Mouse (Mus musculus) layer of hippocampus, adult 9-10 months (tissue): ENCODE measurements at regions not wholly inside any gene's neighbourhood (a gene's known extent, or its start where the extent isn't known, plus 50 kb on each side); places are given as distances from the start of the nearest gene placed in this dataset.
"Not testable (repeated sequence)": the region's sequence is repeated elsewhere in the genome, so short reads cannot be mapped to it uniquely, and the experiment has no call there.

Experiments used
- DNase-seq: peaks from one replicate; pipeline ENCODE4 v3.0.0; 2022; ENCODE audit warnings: low spot score

DNA sequence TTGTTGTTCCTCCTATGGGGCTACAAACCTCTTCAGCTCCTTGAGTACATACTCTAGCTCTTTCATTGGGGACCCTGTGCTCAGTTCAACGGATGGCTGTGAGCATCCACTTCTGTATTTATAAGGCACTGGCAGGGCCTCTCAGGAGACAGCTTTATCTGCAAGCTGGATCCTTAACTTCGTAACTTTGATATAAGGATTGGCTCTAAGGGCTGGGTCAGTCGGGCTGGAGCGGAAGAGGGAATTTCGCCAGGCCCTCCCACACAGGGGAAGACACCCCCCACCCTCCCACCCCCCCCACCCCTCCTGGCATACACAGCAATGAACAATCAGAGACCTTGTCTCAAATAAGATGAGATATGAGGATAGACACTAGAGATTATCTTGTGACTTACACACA lies 304.3 kb upstream of the Chordc1 start:
- no peak for DNase-seq

DNA sequence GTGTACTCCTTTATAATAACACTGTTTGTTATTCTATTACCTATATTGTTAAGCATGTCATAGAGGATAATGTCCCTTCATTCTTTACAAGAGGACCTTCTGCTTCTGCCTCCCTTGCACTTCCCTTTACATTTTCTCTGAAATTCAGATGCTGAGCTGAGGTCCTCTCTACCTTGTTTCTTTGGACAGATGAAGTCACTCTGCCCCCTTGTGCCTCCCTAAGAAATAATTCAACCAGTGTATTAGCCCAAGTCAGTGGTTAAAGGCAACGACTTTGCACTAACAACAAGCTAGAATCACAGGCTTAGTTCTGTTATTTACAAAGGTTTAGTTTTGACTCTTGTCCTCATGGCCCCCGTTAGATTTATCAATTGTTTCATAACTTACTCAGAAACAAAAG lies 289.4 kb upstream of the Chordc1 start:
- peak; percentile 15 for DNase-seq

DNA sequence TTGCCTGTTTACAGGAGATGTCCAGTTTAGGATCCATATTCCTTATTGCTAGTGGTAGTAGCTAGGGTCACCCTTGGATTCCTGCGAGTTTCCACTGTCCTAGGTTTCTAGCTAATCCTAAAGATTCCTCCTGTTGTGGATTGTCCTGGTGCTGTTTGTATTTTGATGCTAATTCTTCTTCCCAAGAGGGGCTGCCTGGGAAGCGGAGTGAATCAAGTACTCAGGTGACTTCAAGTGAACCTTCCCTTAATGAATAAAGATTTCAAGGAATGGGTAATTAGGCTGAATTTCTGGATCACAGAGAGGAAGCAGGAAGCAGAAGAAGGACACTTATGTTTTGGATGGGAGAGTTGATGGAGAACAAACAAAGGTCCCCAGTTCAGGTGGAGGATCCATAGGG lies 250.6 kb upstream of the Chordc1 start:
- no peak for DNase-seq

DNA sequence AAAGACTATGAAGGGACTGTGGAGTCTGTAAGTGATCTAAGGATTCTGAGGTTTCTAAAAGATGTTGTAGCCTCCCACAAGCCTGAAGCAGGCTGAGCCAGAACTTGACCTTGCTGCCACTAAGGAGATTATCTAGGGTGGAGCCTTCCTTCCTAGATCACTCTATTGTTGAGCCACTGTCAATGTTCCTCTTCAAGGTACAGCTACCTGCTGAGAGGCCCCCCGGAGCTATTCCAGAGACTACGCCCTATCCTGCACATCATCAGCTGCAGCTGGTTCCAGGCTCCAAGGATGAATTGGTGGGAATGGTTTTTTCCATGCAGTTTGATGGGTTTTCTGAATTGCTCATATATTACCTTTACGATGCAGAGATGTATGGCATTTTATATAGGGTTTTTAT lies 249.3 kb upstream of the Chordc1 start:
- not testable (repeated sequence) for DNase-seq

DNA sequence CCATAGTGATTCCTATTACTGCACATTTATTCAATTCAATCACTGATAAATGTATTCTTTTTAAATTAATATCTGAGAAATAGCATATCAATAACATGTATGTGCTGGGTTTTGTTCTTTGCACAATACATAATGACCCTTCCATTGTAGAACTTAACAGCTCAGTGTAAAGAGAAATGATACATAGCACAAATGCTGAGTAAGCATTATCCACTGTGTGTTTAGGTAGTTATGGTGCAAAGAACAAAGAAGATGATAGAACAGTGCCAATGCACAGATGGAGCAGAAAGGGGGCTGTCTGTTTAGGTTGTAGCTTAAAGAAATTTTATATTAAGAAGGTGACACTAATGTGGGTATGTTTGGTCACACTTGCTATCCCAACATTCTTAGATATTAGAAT lies 215.0 kb upstream of the Chordc1 start:
- DNase-seq: no peak

DNA sequence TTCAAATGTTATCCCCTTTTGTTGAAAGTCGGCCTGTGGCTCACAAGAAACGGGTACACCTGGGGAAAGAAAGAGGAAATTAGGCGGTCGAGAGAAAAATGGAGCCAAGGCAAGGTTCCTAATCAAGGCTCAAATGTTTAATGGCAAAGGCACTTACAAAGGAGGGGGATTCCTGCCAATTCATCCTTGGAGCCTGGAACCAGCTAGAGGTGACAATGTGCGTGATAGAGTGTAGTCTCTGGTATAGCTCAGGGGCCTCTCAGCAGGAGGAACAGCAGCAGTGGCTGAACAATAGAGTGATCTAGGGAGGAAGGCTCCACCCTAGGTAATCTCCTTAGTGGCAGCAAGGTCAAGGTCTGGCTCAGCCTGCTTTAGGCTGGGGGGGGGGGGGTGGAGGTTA lies 213.5 kb upstream of the Chordc1 start:
- DNase-seq: not testable (repeated sequence)

DNA sequence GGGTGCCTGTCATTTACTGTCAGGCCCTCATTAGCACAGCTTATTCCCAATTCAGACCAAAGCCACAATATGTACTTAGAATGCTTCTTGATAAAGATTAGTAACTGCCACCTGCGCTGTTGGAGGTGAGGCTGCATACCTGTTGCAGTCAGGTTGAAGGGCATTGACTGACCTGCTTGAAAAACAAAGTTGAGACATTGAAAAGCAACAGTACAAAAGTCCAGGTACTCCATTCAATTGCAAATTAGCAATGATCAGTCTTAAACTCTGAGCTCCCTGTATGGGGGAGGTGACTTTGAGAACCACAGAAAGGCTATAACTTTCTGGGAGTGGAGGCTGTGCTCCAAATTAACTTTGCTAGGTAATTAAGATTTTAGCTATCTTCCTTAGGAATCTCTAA lies 212.8 kb upstream of the Chordc1 start:
- DNase-seq: not testable (repeated sequence)
